Mouse (Mus musculus) heart, postnatal 0 days (tissue): ENCODE results near the gene Zfp988. TPM values are rescaled to one million over a fixed set of nuclear protein-coding genes. Genes with fewer than 3 reads are reported as not detected.
A peak's percentile ranks its signal among the peaks of the same experiment; 100 is the strongest.
"Not testable (repeated sequence)": the region's sequence is repeated elsewhere in the genome, so short reads cannot be mapped to it uniquely, and the experiment has no call there.

Source experiments
- ATAC-seq: fragments of 200-750 bp; cut with Nextera tagmentation; 2 replicates; pipeline ENCODE4 v1.8.0; 2017; ENCODE audit warnings: low read depth, moderate number of reproducible peaks, moderate library complexity; ENCODE audit not compliant: insufficient read depth
- DNase-seq: peaks from one replicate; pipeline ENCODE4 v3.0.0-alpha.2; 2016; ENCODE audit warnings: low spot score
- H3K27ac ChIP-seq: fragments of 300-500 bp; sonication (generic); 2 replicates; pipeline ENCODE4 v1.5.1; 2014; ENCODE audit warnings: low read depth, mild to moderate bottlenecking
- H3K27me3 ChIP-seq: fragments of 300-500 bp; sonication (generic); 2 replicates; pipeline ENCODE4 v1.6.1; 2014; ENCODE audit warnings: low read length, mixed read lengths; ENCODE audit not compliant: control insufficient read depth, insufficient read depth
- H3K36me3 ChIP-seq: fragments of 300-500 bp; sonication (generic); replicated peaks from 2 replicates; pipeline ENCODE4 v1.6.1; 2014; ENCODE audit warnings: low read length, mixed read lengths; ENCODE audit not compliant: control insufficient read depth, insufficient read depth
- H3K4me1 ChIP-seq: fragments of 300-500 bp; sonication (generic); 2 replicates; pipeline ENCODE4 v1.6.1; 2014; ENCODE audit warnings: antibody characterized with exemption; ENCODE audit not compliant: control insufficient read depth, insufficient read depth
- H3K4me2 ChIP-seq: fragments of 300-500 bp; sonication (generic); 2 replicates; pipeline ENCODE4 v1.6.1; 2014; ENCODE audit warnings: low read depth, mild to moderate bottlenecking, low read length, moderate library complexity
- H3K4me3 ChIP-seq: fragments of 300-500 bp; sonication (generic); 2 replicates; pipeline ENCODE4 v1.5.1; 2014; ENCODE audit warnings: low read depth, low read length
- H3K9ac ChIP-seq: fragments of 300-500 bp; sonication (generic); replicated peaks from 2 replicates; pipeline ENCODE4 v1.6.1; 2014; ENCODE audit warnings: low read depth, low read length, mixed read lengths
- H3K9me3 ChIP-seq: fragments of 300-500 bp; sonication (generic); replicated peaks from 2 replicates; pipeline ENCODE4 v1.6.1; 2016; ENCODE audit warnings: low read length; ENCODE audit not compliant: control insufficient read depth
- CTCF ChIP-seq: IDR thresholded peaks from 2 replicates; pipeline ENCODE4 v1.5.1; 2016; ENCODE audit warnings: antibody characterized with exemption, control low read depth, low read depth
- EP300 ChIP-seq: IDR thresholded peaks from 2 replicates; pipeline ENCODE4 v1.6.1; 2016; ENCODE audit warnings: antibody characterized with exemption, low read depth
- WGBS: fragments of 180-500 bp; shearing (Covaris S2); extraction: QIAGEN DNeasy Blood & Tissue Kit; methylation state at CpG from one replicate; pipeline ENCODE4 v1.1.7; 2014; 5-methylcytosine and 5-hydroxymethylcytosine counted together
- polyA plus RNA-seq: library from polyadenylated mRNA; unstranded; fragments of >200 nt; fragmentation: Nextera tagmentation; extraction: Ambion mirVana; gene quantifications from 2 replicates; pipeline ENCODE4 v1.2.1, GENCODE M21; 2015
- total RNA-seq: library from RNA; depleted of rRNA; stranded (reverse); fragments of >200 nt; gene quantifications from 2 replicates; pipeline ENCODE4 v1.2.3, GENCODE M21; 2014; ENCODE audit warnings: low replicate concordance

The Zfp988 gene
- total and polyA plus RNA-seq, 2 experiments from 2014 or later, result not detected

- H3K4me2 ChIP-seq, H3K4me1 ChIP-seq, H3K27me3 ChIP-seq, H3K9ac ChIP-seq, H3K36me3 ChIP-seq, H3K27ac ChIP-seq, DNase-seq, H3K4me3 ChIP-seq: not testable (repeated sequence)
- 0 out of 2 replicates have a peak, but pooled peaks have one; percentile 1 for TF ChIP-seq EP300
- peaks cover 64% of the 10 kb centered on the region for H3K9me3 ChIP-seq
- peak; percentile 49; the same call in 1 of the 2 replicates for ATAC-seq
- WGBS, result 53% methylated on average over 6 of the region's 6 CpGs
Measured at GRCm38 (mm10) chr4:147336368-147337195, 31.1 kb downstream of the Zfp988 start.

GRCm38 (mm10) chr4:147337520-147337919 is 32.0 kb downstream of the Zfp988 start:
- DNase-seq, H3K4me3 ChIP-seq, H3K27me3 ChIP-seq, H3K4me1 ChIP-seq, ATAC-seq, H3K36me3 ChIP-seq, H3K27ac ChIP-seq, H3K9ac ChIP-seq, H3K4me2 ChIP-seq: not testable (repeated sequence)
- H3K9me3 ChIP-seq, result peaks cover 64% of the 10 kb centered on the region
- 74% methylated on average over 2 of the region's 2 CpGs for WGBS

GRCm38 (mm10) chr4:147338032-147338610 is 32.6 kb downstream of the Zfp988 start:
- Histone ChIP-seq H3K4me3 (no peak overlapping the region), H3K4me2 (no peak overlapping the region), H3K4me1 (no peaks in the 10 kb centered on the region), H3K9ac (no peak overlapping the region), H3K9me3 (peaks cover 68% of the 10 kb centered on the region), H3K27me3 (no peaks in the 10 kb centered on the region), H3K36me3 (no peaks in the 10 kb centered on the region), H3K27ac (no peak overlapping the region)
- ATAC-seq, result 0 out of 2 replicates have a peak, but pooled peaks have one; percentile 42
- TF ChIP-seq CTCF, result no peak
- TF ChIP-seq EP300, result no peak
- no peak for DNase-seq
- 54% methylated on average over 5 of the region's 5 CpGs for WGBS

GRCm38 (mm10) chr4:147338706-147339105 is 33.2 kb downstream of the Zfp988 start:
- not testable (repeated sequence) for H3K27me3 ChIP-seq, DNase-seq, H3K9ac ChIP-seq, H3K27ac ChIP-seq, ATAC-seq, H3K36me3 ChIP-seq, H3K4me1 ChIP-seq, H3K4me3 ChIP-seq, H3K4me2 ChIP-seq
- 71% methylated on average over 3 of the region's 3 CpGs for WGBS
- H3K9me3 ChIP-seq, result peaks cover 68% of the 10 kb centered on the region

- peaks cover 65% of the 10 kb centered on the region for H3K9me3 ChIP-seq
- 62% methylated on average over 7 of the region's 7 CpGs for WGBS
- H3K36me3 ChIP-seq, H3K4me3 ChIP-seq, ATAC-seq, H3K27ac ChIP-seq, H3K4me2 ChIP-seq, H3K4me1 ChIP-seq, H3K27me3 ChIP-seq, H3K9ac ChIP-seq, DNase-seq: not testable (repeated sequence)
Measured at GRCm38 (mm10) chr4:147339601-147340219, 34.2 kb downstream of the Zfp988 start.

- WGBS, result 51% methylated on average over 3 of the region's 3 CpGs
- not testable (repeated sequence) for H3K36me3 ChIP-seq
Measured at GRCm38 (mm10) chr4:147340236-147340635, 34.8 kb downstream of the Zfp988 start.

GRCm38 (mm10) chr4:147340876-147341275 is 35.4 kb downstream of the Zfp988 start:
- not testable (repeated sequence) for H3K27ac ChIP-seq, H3K4me2 ChIP-seq, H3K4me1 ChIP-seq, ATAC-seq, DNase-seq, H3K9ac ChIP-seq, H3K27me3 ChIP-seq, H3K36me3 ChIP-seq, H3K4me3 ChIP-seq
- H3K9me3 ChIP-seq, result peaks cover 55% of the 10 kb centered on the region
- WGBS, result 72% methylated on average over 3 of the region's 3 CpGs

More at GRCm38 (mm10) chr4:147340236-147340635, 34.8 kb downstream of the Zfp988 start:
- H3K9me3 ChIP-seq, result peaks cover 61% of the 10 kb centered on the region
- H3K9ac ChIP-seq, H3K4me1 ChIP-seq, ATAC-seq, H3K4me3 ChIP-seq, H3K4me2 ChIP-seq, H3K27me3 ChIP-seq, DNase-seq, H3K27ac ChIP-seq: not testable (repeated sequence)
